Mouse (Mus musculus): ENCODE data around the gene Siae. TPM values are rescaled to one million over a fixed set of nuclear protein-coding genes. Genes with fewer than 3 reads are reported as not detected.

The Siae gene
- polyA plus RNA-seq, 1 experiment from 2014 or later, result 7.7 TPM

GRCm38 (mm10) chr9:37530031-37530887 is 25.2 kb upstream of the Siae start:
- ATAC-seq (peak; percentile 63), DNase-seq (ENCODE audit: low spot score) (peak; percentile 80)
- WGBS, result 2% methylated on average over 32 of the region's 32 CpGs
- Histone ChIP-seq H3K4me2 (replicated peaks; ENCODE audit: low read depth, low read length) (peak overlapping the region; percentile 70), H3K4me3 (ENCODE audit: low read depth, low read length) (peak overlapping the region; percentile 51), H3K27ac (ENCODE audit: low read length) (peak overlapping the region; percentile 94), H3K4me1 (ENCODE audit: insufficient read depth, low read depth, low read length) (peaks cover 10% of the 10 kb centered on the region), H3K36me3 (ENCODE audit: insufficient read depth, low read length) (0 out of 2 replicates have a peak, but pooled peaks cover 10% of the 10 kb centered on the region), H3K27me3 (replicated peaks; ENCODE audit: insufficient read depth, low read length) (no peaks in the 10 kb centered on the region), H3K9me3 (ENCODE audit: low read length) (no peaks in the 10 kb centered on the region), H3K9ac (replicated peaks; ENCODE audit: low read depth) (peak overlapping the region; percentile 47)
- TF ChIP-seq EP300 (IDR thresholded peaks at IDR 0.05), result peak; percentile 94
- TF ChIP-seq CTCF (IDR thresholded peaks at IDR 0.05), result peak; percentile 67

- ATAC-seq (peak; percentile 58), DNase-seq (ENCODE audit: low spot score) (peak; percentile 93)
- H3K9me3 ChIP-seq (ENCODE audit: low read length), result no peaks in the 10 kb centered on the region
- H3K4me3 ChIP-seq (ENCODE audit: low read depth, low read length), result peak overlapping the region; percentile 51
- peaks cover 10% of the 10 kb centered on the region for H3K4me1 ChIP-seq (ENCODE audit: insufficient read depth, low read depth, low read length)
- peaks cover 18% of the 10 kb centered on the region; the same call in 1 of the 2 replicates for H3K36me3 ChIP-seq (ENCODE audit: insufficient read depth, low read length)
- WGBS, result 5% methylated on average over 31 of the region's 31 CpGs
- H3K27me3 ChIP-seq (replicated peaks; ENCODE audit: insufficient read depth, low read length), result no peaks in the 10 kb centered on the region
- H3K27ac ChIP-seq (ENCODE audit: low read length), result peak overlapping the region; percentile 94
- TF ChIP-seq CTCF (IDR thresholded peaks at IDR 0.05) (peak; percentile 73), EP300 (IDR thresholded peaks at IDR 0.05) (no peak)
- peak overlapping the region; percentile 47 for H3K9ac ChIP-seq (replicated peaks; ENCODE audit: low read depth)
- H3K4me2 ChIP-seq (replicated peaks; ENCODE audit: low read depth, low read length), result peak overlapping the region; percentile 70
These were observed 24.4 kb upstream of the Siae start for GRCm38 (mm10) chr9:37530888-37531705.

- no peak for TF ChIP-seq EP300 (IDR thresholded peaks at IDR 0.05)
- no peak for TF ChIP-seq CTCF (IDR thresholded peaks at IDR 0.05)
- no peak for ATAC-seq
- Histone ChIP-seq H3K27ac (ENCODE audit: low read length) (no peak overlapping the region), H3K27me3 (replicated peaks; ENCODE audit: insufficient read depth, low read length) (no peaks in the 10 kb centered on the region), H3K4me1 (ENCODE audit: insufficient read depth, low read depth, low read length) (peaks cover 2% of the 10 kb centered on the region; the same call in 1 of the 2 replicates), H3K9ac (replicated peaks; ENCODE audit: low read depth) (no peak overlapping the region), H3K4me2 (replicated peaks; ENCODE audit: low read depth, low read length) (no peak overlapping the region), H3K36me3 (ENCODE audit: insufficient read depth, low read length) (peaks cover 20% of the 10 kb centered on the region; the same call in 1 of the 2 replicates), H3K9me3 (ENCODE audit: low read length) (no peaks in the 10 kb centered on the region), H3K4me3 (ENCODE audit: low read depth, low read length) (no peak overlapping the region)
- 69% methylated on average over 4 of the region's 4 CpGs for WGBS
- DNase-seq (ENCODE audit: low spot score), result no peak
These were observed 18.6 kb upstream of the Siae start for GRCm38 (mm10) chr9:37536851-37537250.

GRCm38 (mm10) chr9:37537658-37538250 is 17.7 kb upstream of the Siae start:
- Histone ChIP-seq H3K4me3 (ENCODE audit: low read depth, low read length) (no peak overlapping the region), H3K36me3 (ENCODE audit: insufficient read depth, low read length) (peaks cover 20% of the 10 kb centered on the region; the same call in 1 of the 2 replicates), H3K27me3 (replicated peaks; ENCODE audit: insufficient read depth, low read length) (no peaks in the 10 kb centered on the region), H3K27ac (ENCODE audit: low read length) (peak overlapping the region; percentile 32; the same call in 1 of the 2 replicates), H3K4me2 (replicated peaks; ENCODE audit: low read depth, low read length) (no peak overlapping the region), H3K4me1 (ENCODE audit: insufficient read depth, low read depth, low read length) (peaks cover 2% of the 10 kb centered on the region; the same call in 1 of the 2 replicates), H3K9ac (replicated peaks; ENCODE audit: low read depth) (no peak overlapping the region), H3K9me3 (ENCODE audit: low read length) (no peaks in the 10 kb centered on the region)
- WGBS, result 73% methylated on average over 5 of the region's 5 CpGs
- ATAC-seq, result peak; percentile 25
- peak; percentile 37; the same call in 1 of the 2 replicates for TF ChIP-seq EP300 (IDR thresholded peaks at IDR 0.05)
- no peak for TF ChIP-seq CTCF (IDR thresholded peaks at IDR 0.05)
- no peak for DNase-seq (ENCODE audit: low spot score)

- 0 out of 2 replicates have a peak within 1 kb of the TSS, but pooled peaks have one; percentile 17 for H3K4me3 ChIP-seq (ENCODE audit: low read depth, low read length)
- H3K4me1 ChIP-seq (ENCODE audit: insufficient read depth, low read depth, low read length), result no peaks in the 10 kb centered on the region; the same call in 1 of the 2 replicates
- H3K4me2 ChIP-seq (replicated peaks; ENCODE audit: low read depth, low read length), result peak within 1 kb of the TSS; percentile 38
- H3K27me3 ChIP-seq (replicated peaks; ENCODE audit: insufficient read depth, low read length), result no peaks in the 10 kb centered on the region
- no peaks in the 10 kb centered on the region for H3K9me3 ChIP-seq (ENCODE audit: low read length)
- H3K36me3 ChIP-seq (ENCODE audit: insufficient read depth, low read length), result peaks cover 15% of the 10 kb centered on the region; the same call in 1 of the 2 replicates
- ATAC-seq, result peak; percentile 30
- H3K27ac ChIP-seq (ENCODE audit: low read length), result peak within 1 kb of the TSS; percentile 71
- TF ChIP-seq EP300 (IDR thresholded peaks at IDR 0.05), result no peak
- no peak; the same call in 1 of the 2 replicates for TF ChIP-seq CTCF (IDR thresholded peaks at IDR 0.05)
- no peak for DNase-seq (ENCODE audit: low spot score)
- no peak within 1 kb of the TSS for H3K9ac ChIP-seq (replicated peaks; ENCODE audit: low read depth)
- 47% methylated on average over 23 of the region's 23 CpGs for WGBS
These were observed 16.1 kb upstream of the Siae start, which contains the start of gene Vsig2 for GRCm38 (mm10) chr9:37539170-37540025. Vsig2 (plus strand) TSS chr9:37539255.
